In genomic region chr10:21235172-21235571, GRCm38 (mm10) we compare ENCODE assay signal across 16 mouse cellular contexts.
DNase-seq lines count a peak whose midpoint lies in the region; ATAC-seq lines count a peak whose summit lies in the region.
"Had no signal": no experiment of that assay in that cellular context is flagged by ENCODE, and none has a peak within 500 bp of the region (broad histone marks: within the 10 kb centered on the region; RNA-seq: fewer than 3 reads in every experiment).

No protein-coding gene starts in this region.

- no peaks in the 10 kb centered on the region for H3K36me3 ChIP-seq in splenic B cell, adult 2 months (ENCODE audit: control insufficient read depth, insufficient read depth, low read length, poor library complexity, severe bottlenecking)
- H3K36me3 ChIP-seq: embryonic facial prominence, embryonic 15.5 days; neural tube, embryonic 12.5 days had no signal

- DNase-seq in B cell, adult 2 months, result peak; percentile 25 to 26
- peak; percentile 80 to 81 for DNase-seq in CD8-positive naive resting alpha-beta T cell, adult 2 months (ENCODE audit: low read depth in 2 of 2, low spot score in 2 of 2)
- DNase-seq in splenic B cell, adult 2 months (ENCODE audit: low read depth, low spot score), result peak; percentile 58
- no peak for DNase-seq in right cerebral cortex, adult 2 months (ENCODE audit: low spot score in 2 of 2)
- DNase-seq in MN1 (ENCODE audit: low spot score), result no peak
- no peak for DNase-seq in gastrocnemius, postnatal 25 days
- DNase-seq: adrenal gland, postnatal 36 days; cerebellum, adult 18-20 months; gastrocnemius, postnatal 36 days; left cerebral cortex, postnatal 4 days; lung, postnatal 10 days had no signal

- ATAC-seq in inflammation-experienced regulatory T-cells, adult 6 months, result peak; percentile 97
- ATAC-seq: forebrain, embryonic 16.5 days; intestine, embryonic 16.5 days had no signal

- no peaks in the 10 kb centered on the region for H3K27me3 ChIP-seq in splenic B cell, adult 2 months (ENCODE audit: control insufficient read depth, insufficient read depth, low read length, poor library complexity, severe bottlenecking)
- H3K27me3 ChIP-seq: embryonic facial prominence, embryonic 15.5 days; neural tube, embryonic 12.5 days had no signal

Comparison
In these comparisons a context has a peak if more than half of its experiments do, and no peak if none do; other contexts are left out.
1. DNase-seq: peak in B cell, adult 2 months (2 of 2), CD8-positive naive resting alpha-beta T cell, adult 2 months (2 of 2) and splenic B cell, adult 2 months (single experiment); none in right cerebral cortex, adult 2 months (0 of 2), MN1 (single experiment) and gastrocnemius, postnatal 25 days (single experiment).